Mouse (Mus musculus) megakaryocyte, embryonic 14.5 days (primary cell): Measurements from ENCODE around the gene Zfp385b. TPM values are rescaled to one million over a fixed set of nuclear protein-coding genes. Genes with fewer than 3 reads are reported as not detected.

Source experiments
- H3K27me3 ChIP-seq: replicated peaks from 2 replicates; pipeline ENCODE3; 2012; ENCODE audit warnings: inconsistent platforms
- H3K36me3 ChIP-seq: replicated peaks from 2 replicates; pipeline ENCODE3; 2012; ENCODE audit warnings: low read length, inconsistent platforms, mixed read lengths
- H3K4me1 ChIP-seq: 2 replicates; pipeline ENCODE4 v1.6.1; 2012; ENCODE audit warnings: inconsistent platforms
- H3K4me3 ChIP-seq: replicated peaks from 2 replicates; pipeline ENCODE3; 2012; ENCODE audit warnings: moderate library complexity, mild to moderate bottlenecking, inconsistent platforms
- H3K9me3 ChIP-seq: 2 replicates; pipeline ENCODE4 v1.6.1; 2012; ENCODE audit warnings: inconsistent platforms
- FLI1 ChIP-seq: IDR thresholded peaks from 2 replicates; pipeline ENCODE4 v1.6.1; 2012; ENCODE audit warnings: low read length, inconsistent platforms, mixed read lengths
- GATA1 ChIP-seq: IDR thresholded peaks from 3 replicates; pipeline ENCODE4 v1.6.1; 2012; ENCODE audit warnings: mixed read lengths, low read length, inconsistent platforms, borderline replicate concordance
- polyA plus RNA-seq: library from polyadenylated mRNA; stranded (reverse); fragments of >175 nt; gene quantifications from 2 replicates; pipeline ENCODE4 v1.2.3, GENCODE M21; 2012; ENCODE audit warnings: low replicate concordance; ENCODE audit not compliant: insufficient read depth

Zfp385b gene
- polyA plus RNA-seq, 1 experiment: not detected

DNA sequence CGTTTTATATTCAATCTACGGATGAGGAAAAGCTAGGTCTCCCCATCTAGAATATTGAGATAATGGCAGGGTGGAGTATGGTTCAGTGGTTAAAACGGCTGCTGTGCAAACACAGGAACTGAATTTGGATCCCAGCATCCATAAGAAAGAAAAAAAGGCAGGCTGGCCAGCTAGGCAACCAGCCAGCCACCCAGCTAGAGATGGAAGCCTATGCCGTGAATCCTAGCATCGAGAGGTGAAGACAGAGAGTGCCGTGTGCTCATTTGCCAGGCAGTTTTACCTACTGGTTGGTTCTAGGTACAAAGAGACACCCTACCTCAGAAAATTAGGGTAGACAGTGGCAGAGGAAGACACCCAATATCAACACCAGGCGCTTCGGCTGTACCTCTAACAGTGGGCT lies 57.5 kb downstream of the Zfp385b start:
- Histone ChIP-seq H3K9me3 (peaks cover 25% of the 10 kb centered on the region), H3K27me3 (no peaks in the 10 kb centered on the region), H3K4me1 (no peaks in the 10 kb centered on the region), H3K4me3 (no peak overlapping the region), H3K36me3 (no peaks in the 10 kb centered on the region)
- no peak for TF ChIP-seq FLI1

DNA sequence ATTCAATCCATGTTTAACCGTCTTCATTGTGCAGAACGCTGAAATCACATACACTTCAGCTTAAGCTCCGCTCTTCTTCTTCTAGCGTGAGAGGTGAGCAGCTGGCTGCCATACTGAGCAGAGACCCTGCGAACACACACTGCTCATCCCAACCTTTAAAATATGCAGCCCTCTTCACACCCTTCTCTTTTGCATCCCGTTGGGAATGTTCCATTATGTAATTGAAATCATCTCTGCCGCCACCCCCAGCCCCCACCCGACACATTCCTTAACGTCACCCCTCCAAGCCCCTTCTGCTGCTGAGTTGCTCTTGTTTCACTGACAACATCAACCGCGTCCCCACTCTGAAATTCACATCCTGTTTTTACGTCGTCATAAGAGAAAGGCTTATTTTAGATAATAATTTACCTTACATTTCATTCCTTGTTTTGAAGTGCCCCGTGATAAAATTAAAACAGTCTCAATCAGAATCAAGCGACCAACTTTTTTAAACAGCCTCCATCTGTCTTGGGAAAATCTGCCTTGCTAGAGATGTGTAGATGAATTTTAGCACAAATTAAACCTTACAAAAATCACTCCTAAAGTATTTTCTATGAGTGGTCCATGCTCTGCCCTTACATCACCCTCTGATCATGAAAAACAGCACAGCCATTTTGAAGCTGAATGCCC lies 60.9 kb downstream of the Zfp385b start:
- TF ChIP-seq GATA1 (no peak), FLI1 (no peak)
- Histone ChIP-seq H3K9me3 (peaks cover 26% of the 10 kb centered on the region), H3K4me1 (no peaks in the 10 kb centered on the region), H3K4me3 (no peak overlapping the region), H3K36me3 (no peaks in the 10 kb centered on the region), H3K27me3 (no peaks in the 10 kb centered on the region)

- no peaks in the 10 kb centered on the region for H3K27me3 ChIP-seq
- H3K36me3 ChIP-seq: no peaks in the 10 kb centered on the region
- H3K4me1 ChIP-seq: no peaks in the 10 kb centered on the region
- peaks cover 16% of the 10 kb centered on the region for H3K9me3 ChIP-seq
- no peak overlapping the region for H3K4me3 ChIP-seq
- no peak for TF ChIP-seq FLI1
- no peak for TF ChIP-seq GATA1
These were observed 66.9 kb downstream of the Zfp385b start for GRCm38 (mm10) chr2:77752491-77752890.

DNA sequence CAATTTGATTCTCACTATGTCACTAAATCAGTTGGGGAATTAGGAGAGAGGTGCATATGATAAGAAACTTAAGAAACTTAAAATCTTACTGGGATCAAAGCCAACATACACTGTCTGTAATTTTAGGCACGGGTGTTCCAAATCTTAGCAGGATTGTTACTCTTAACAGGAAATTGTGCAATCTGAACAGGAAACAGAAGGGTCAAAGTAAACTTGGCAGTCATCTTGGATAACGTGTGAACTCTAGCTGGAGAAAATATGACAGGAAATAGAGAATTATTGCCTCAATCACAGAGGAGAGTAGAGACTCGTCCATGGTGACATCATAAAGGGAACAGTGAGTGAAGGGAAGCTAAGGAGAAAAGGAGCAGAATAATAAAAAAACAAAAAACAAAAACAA lies 69.8 kb downstream of the Zfp385b start:
- no peaks in the 10 kb centered on the region for H3K27me3 ChIP-seq
- no peaks in the 10 kb centered on the region for H3K36me3 ChIP-seq
- no peak overlapping the region for H3K4me3 ChIP-seq
- peaks cover 26% of the 10 kb centered on the region for H3K9me3 ChIP-seq
- no peaks in the 10 kb centered on the region for H3K4me1 ChIP-seq
- TF ChIP-seq GATA1 (no peak), FLI1 (no peak)

DNA sequence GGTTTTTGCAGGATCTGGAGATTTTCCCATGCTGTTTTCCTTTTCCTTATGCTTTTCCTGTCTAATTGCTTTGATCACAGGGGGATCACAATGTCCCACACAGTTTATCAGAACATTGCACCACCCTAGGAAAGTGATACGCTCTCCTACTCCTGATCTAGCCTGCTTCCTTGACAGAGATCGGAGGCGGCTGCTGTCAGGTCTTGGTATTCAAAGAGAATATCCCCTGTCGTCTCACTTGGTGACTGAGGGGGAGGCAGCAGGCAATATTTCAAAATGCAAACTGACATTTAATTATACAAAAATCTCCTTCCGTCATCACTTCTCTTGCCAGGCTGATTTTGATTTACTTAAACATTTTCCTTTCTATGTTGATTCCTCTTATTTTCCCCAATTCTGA lies 73.0 kb downstream of the Zfp385b start:
- no peaks in the 10 kb centered on the region for H3K27me3 ChIP-seq
- H3K36me3 ChIP-seq: no peaks in the 10 kb centered on the region
- no peaks in the 10 kb centered on the region for H3K4me1 ChIP-seq
- TF ChIP-seq FLI1: no peak
- no peak overlapping the region for H3K4me3 ChIP-seq
- peaks cover 38% of the 10 kb centered on the region for H3K9me3 ChIP-seq

- Histone ChIP-seq H3K9me3 (peaks cover 47% of the 10 kb centered on the region), H3K27me3 (no peaks in the 10 kb centered on the region), H3K4me1 (no peaks in the 10 kb centered on the region), H3K36me3 (no peaks in the 10 kb centered on the region), H3K4me3 (no peak overlapping the region)
- TF ChIP-seq FLI1: no peak
- TF ChIP-seq GATA1: no peak
These were observed 74.2 kb downstream of the Zfp385b start for GRCm38 (mm10) chr2:77745246-77745645.

- TF ChIP-seq FLI1: no peak
- TF ChIP-seq GATA1: no peak
- Histone ChIP-seq H3K27me3 (no peaks in the 10 kb centered on the region), H3K36me3 (no peaks in the 10 kb centered on the region), H3K4me1 (no peaks in the 10 kb centered on the region), H3K4me3 (no peak overlapping the region), H3K9me3 (peaks cover 35% of the 10 kb centered on the region)
These were observed 77.1 kb downstream of the Zfp385b start for GRCm38 (mm10) chr2:77742359-77742758.

DNA sequence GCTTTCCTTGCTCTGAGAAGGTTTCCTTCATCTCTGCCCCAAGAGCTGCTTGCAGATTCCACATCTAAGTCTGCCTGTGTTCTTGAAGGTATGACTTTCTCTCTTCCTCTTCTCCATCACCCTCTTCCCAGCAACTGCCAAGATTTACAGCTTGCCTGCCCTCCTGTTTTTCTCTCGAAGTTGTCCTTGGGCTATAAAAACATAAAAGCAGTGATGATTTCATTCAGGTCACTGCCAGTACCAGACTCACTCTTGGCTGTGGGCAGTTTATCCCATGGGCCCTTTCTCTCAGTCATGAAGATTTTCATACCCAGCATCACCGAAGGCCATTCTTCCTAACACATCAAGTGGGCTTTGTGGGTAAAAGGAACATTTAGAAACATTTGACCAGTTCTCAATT lies 89.2 kb downstream of the Zfp385b start:
- Histone ChIP-seq H3K9me3 (peaks cover 23% of the 10 kb centered on the region), H3K27me3 (no peaks in the 10 kb centered on the region), H3K4me3 (no peak overlapping the region), H3K36me3 (no peaks in the 10 kb centered on the region), H3K4me1 (no peaks in the 10 kb centered on the region)
- TF ChIP-seq GATA1 (no peak), FLI1 (no peak)

GRCm38 (mm10) chr2:77726798-77727197 lies 92.6 kb downstream of the Zfp385b start:
- Histone ChIP-seq H3K36me3 (no peaks in the 10 kb centered on the region), H3K27me3 (no peaks in the 10 kb centered on the region), H3K4me1 (no peaks in the 10 kb centered on the region), H3K9me3 (peaks cover 21% of the 10 kb centered on the region), H3K4me3 (no peak overlapping the region)
- no peak for TF ChIP-seq GATA1
- no peak for TF ChIP-seq FLI1

- TF ChIP-seq FLI1 (no peak), GATA1 (no peak)
- H3K4me3 ChIP-seq: no peak overlapping the region
- no peaks in the 10 kb centered on the region for H3K36me3 ChIP-seq
- no peaks in the 10 kb centered on the region for H3K27me3 ChIP-seq
- peaks cover 25% of the 10 kb centered on the region for H3K9me3 ChIP-seq
- peaks cover 8% of the 10 kb centered on the region; the same call in 1 of the 2 replicates for H3K4me1 ChIP-seq
These were observed 98.6 kb downstream of the Zfp385b start for GRCm38 (mm10) chr2:77720806-77721205.

- Histone ChIP-seq H3K27me3 (no peaks in the 10 kb centered on the region), H3K9me3 (peaks cover 26% of the 10 kb centered on the region), H3K4me3 (no peak overlapping the region), H3K36me3 (no peaks in the 10 kb centered on the region), H3K4me1 (peaks cover 8% of the 10 kb centered on the region; the same call in 1 of the 2 replicates)
- TF ChIP-seq GATA1 (no peak), FLI1 (no peak)
These were observed 103.1 kb downstream of the Zfp385b start for GRCm38 (mm10) chr2:77716367-77716766.
